Mouse (Mus musculus) kidney, postnatal 0 days (tissue): ENCODE measurements around the gene Mmadhc. TPM values are rescaled to one million over a fixed set of nuclear protein-coding genes. Genes with fewer than 3 reads are reported as not detected.

Experiments
- ATAC-seq: fragments of 200-750 bp; cut with Nextera tagmentation; replicated peaks from 2 replicates; pipeline ENCODE4 v1.8.0; 2017; ENCODE audit warnings: low read depth, moderate number of reproducible peaks, moderate TSS enrichment, moderate library complexity; ENCODE audit not compliant: low FRiP score
- DNase-seq: peaks from one replicate; pipeline ENCODE4 v3.0.0-alpha.2; 2016; ENCODE audit warnings: low spot score
- H3K27ac ChIP-seq: fragments of 300-500 bp; sonication (generic); 2 replicates; pipeline ENCODE4 v1.5.1; 2014; ENCODE audit warnings: mild to moderate bottlenecking
- H3K27me3 ChIP-seq: fragments of 300-500 bp; sonication (generic); 2 replicates; pipeline ENCODE4 v1.6.1; 2014; ENCODE audit warnings: low read length, mixed read lengths; ENCODE audit not compliant: insufficient read depth
- H3K36me3 ChIP-seq: fragments of 300-500 bp; sonication (generic); 2 replicates; pipeline ENCODE4 v1.6.1; 2014; ENCODE audit warnings: low read length, mixed read lengths; ENCODE audit not compliant: insufficient read depth
- H3K4me1 ChIP-seq: fragments of 300-500 bp; sonication (generic); replicated peaks from 2 replicates; pipeline ENCODE4 v1.6.1; 2014; ENCODE audit warnings: antibody characterized with exemption, low read length, mixed read lengths; ENCODE audit not compliant: insufficient read depth
- H3K4me2 ChIP-seq: fragments of 300-500 bp; sonication (generic); 2 replicates; pipeline ENCODE4 v1.6.1; 2014; ENCODE audit warnings: mild to moderate bottlenecking, low read length, moderate library complexity, mixed read lengths
- H3K4me3 ChIP-seq: fragments of 300-500 bp; sonication (generic); replicated peaks from 2 replicates; pipeline ENCODE4 v1.5.1; 2014; ENCODE audit warnings: low read depth, low read length
- H3K9ac ChIP-seq: fragments of 300-500 bp; sonication (generic); 2 replicates; pipeline ENCODE4 v1.6.1; 2014; ENCODE audit warnings: low read depth, low read length
- H3K9me3 ChIP-seq: fragments of 300-500 bp; sonication (generic); replicated peaks from 2 replicates; pipeline ENCODE4 v1.6.1; 2016; ENCODE audit warnings: low read length, inconsistent platforms, mixed read lengths
- CTCF ChIP-seq: IDR thresholded peaks from 2 replicates; pipeline ENCODE4 v1.5.1; 2016; ENCODE audit warnings: antibody characterized with exemption, low read depth, mild to moderate bottlenecking, moderate library complexity
- WGBS: fragments of 180-500 bp; shearing (Covaris S2); extraction: QIAGEN DNeasy Blood & Tissue Kit; methylation state at CpG from one replicate; pipeline ENCODE4 v1.1.7; 2014; 5-methylcytosine and 5-hydroxymethylcytosine counted together
- polyA plus RNA-seq: library from polyadenylated mRNA; unstranded; fragments of >200 nt; fragmentation: Nextera tagmentation; extraction: Ambion mirVana; gene quantifications from 2 replicates; pipeline ENCODE4 v1.2.1, GENCODE M21; 2015

Mmadhc gene
- polyA plus RNA-seq, 1 experiment from 2014 or later, result 158 TPM

DNA sequence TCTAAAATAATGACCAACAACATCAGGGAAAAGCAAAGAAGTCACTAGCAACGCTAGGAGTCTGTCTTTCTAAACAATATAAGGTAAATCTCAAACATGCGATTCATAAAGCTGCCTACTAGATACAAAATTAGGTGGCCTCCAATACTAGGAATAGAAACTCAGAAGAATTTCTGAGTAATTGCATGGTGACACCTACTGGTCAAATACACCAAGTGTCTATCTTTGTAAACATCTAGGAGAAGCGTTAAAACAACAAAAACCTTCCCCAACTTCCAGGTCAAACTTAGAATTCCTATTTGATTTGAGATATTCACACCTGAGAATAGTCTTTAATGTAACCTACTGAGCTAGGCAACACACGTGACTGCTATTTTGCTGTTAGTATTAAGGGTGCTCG, 24.4 kb downstream of the Mmadhc start:
- H3K4me3 ChIP-seq, result no peak overlapping the region
- ATAC-seq, result no peak

DNA sequence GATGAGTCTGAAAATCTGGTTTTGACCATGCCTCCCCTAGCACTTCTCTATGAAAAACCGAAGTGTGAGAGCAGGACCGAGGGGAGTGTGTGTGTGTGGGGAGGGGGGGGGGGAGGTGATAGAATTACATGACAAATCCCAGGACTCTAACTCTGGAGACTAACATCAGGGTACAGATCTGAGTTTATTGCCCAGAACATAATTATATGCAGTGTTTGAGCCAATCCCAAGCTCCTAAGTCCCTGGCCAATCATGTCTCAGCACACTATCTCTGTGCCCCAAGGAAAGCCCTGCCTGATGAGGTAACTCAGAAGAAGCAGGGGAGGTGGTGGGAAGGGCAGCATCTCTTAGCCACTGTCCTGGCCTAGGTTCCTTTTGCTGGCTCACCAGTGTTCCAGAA, 28.1 kb downstream of the Mmadhc start:
- no peaks in the 10 kb centered on the region for H3K4me1 ChIP-seq
- H3K4me2 ChIP-seq, result no peak overlapping the region
- no peak overlapping the region for H3K4me3 ChIP-seq
- WGBS, result 25% methylated on average over 2 of the region's 2 CpGs
- no peak overlapping the region for H3K27ac ChIP-seq
- ATAC-seq (no peak), DNase-seq (no peak)
- TF ChIP-seq CTCF, result no peak
- no peaks in the 10 kb centered on the region for H3K9me3 ChIP-seq
- no peaks in the 10 kb centered on the region for H3K36me3 ChIP-seq
- no peak overlapping the region for H3K9ac ChIP-seq
- H3K27me3 ChIP-seq, result no peaks in the 10 kb centered on the region

More for the DNA sequence above, 24.4 kb downstream of the Mmadhc start:
- Histone ChIP-seq H3K27me3 (no peaks in the 10 kb centered on the region), H3K4me1 (no peaks in the 10 kb centered on the region), H3K27ac (no peak overlapping the region), H3K4me2 (no peak overlapping the region), H3K9me3 (no peaks in the 10 kb centered on the region), H3K9ac (no peak overlapping the region), H3K36me3 (no peaks in the 10 kb centered on the region)
- DNase-seq, result peak; percentile 78
- 39% methylated on average over 5 of the region's 5 CpGs for WGBS
- peak; percentile 82 for TF ChIP-seq CTCF

DNA sequence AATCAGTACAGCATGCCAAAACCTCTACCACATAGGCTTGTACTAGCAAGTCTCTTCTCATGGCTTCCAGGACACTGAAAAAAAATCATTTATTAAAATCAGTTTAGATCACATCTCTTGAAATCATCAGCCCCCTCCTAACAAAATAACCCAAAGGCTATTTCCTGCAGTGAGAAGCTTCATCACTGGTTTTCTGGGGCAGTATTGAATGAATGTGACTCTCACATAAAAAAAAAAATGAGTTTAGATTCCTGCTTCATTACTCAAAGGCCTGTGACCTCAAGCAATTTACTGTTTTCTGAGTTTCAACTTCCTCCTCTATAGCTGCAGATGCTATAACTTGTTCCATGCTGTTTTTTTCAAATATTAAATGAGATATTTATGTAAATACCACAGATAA, 29.6 kb downstream of the Mmadhc start:
- no peaks in the 10 kb centered on the region for H3K4me1 ChIP-seq
- peak; percentile 41 for DNase-seq
- no peak overlapping the region for H3K27ac ChIP-seq
- H3K9ac ChIP-seq, result no peak overlapping the region
- ATAC-seq, result no peak
- no peaks in the 10 kb centered on the region for H3K27me3 ChIP-seq
- H3K9me3 ChIP-seq, result no peaks in the 10 kb centered on the region
- H3K36me3 ChIP-seq, result no peaks in the 10 kb centered on the region
- H3K4me3 ChIP-seq, result no peak overlapping the region
- no peak overlapping the region for H3K4me2 ChIP-seq
- TF ChIP-seq CTCF, result no peak

DNA sequence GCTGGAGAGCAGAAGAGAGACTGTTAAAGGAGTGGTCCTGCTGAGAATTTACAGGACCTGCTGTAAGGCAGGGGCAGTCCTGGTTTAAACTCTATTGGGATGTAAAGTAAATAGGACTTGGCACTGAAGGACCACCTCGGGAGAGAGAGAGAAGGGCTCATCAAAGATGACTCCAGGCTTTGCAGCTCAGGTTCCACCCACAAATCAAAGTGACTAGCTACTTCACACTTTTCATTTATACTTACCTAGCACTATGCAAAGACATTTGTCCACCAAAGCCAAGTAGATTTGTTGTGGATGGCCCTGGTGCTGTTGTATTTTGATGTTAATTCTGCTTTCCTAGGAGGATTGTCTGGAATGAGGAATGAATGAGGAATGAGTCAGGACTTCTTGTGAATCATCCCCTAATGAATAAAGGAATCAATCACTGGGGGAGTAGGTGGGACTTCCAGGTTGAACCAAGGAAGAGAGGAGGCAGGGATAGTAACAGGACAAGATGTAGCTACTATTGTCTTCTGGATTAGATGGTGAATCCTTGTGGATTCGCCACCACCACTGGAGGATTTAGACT, 31.3 kb downstream of the Mmadhc start:
- H3K27me3 ChIP-seq, result no peaks in the 10 kb centered on the region
- no peaks in the 10 kb centered on the region for H3K36me3 ChIP-seq
- no peaks in the 10 kb centered on the region for H3K9me3 ChIP-seq
- DNase-seq, result no peak
- no peak for ATAC-seq
- no peaks in the 10 kb centered on the region for H3K4me1 ChIP-seq
- H3K4me3 ChIP-seq, result no peak overlapping the region
- H3K9ac ChIP-seq, result no peak overlapping the region
- H3K27ac ChIP-seq, result no peak overlapping the region
- H3K4me2 ChIP-seq, result no peak overlapping the region
- TF ChIP-seq CTCF, result no peak
- 27% methylated on average over 2 of the region's 2 CpGs for WGBS

DNA sequence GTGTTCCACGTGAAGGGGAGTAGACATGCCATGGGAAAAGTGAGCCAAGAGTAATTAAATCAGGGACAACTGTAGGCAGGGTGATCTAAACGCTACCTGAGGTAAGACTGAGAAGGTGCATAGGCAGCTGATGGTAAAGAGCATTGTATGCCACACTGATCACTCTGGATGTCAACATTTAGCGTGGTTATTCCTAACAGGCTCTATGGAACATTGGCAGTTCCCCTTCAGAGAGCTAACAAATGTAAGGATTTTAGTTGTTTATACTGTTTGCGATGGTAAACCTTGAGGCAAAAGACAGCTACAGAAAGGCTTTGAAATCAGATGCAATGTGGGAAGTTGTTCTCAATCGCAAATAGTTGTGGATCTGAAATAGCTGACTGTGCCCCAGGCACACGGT, 32.5 kb downstream of the Mmadhc start:
- Histone ChIP-seq H3K27me3 (no peaks in the 10 kb centered on the region), H3K9me3 (no peaks in the 10 kb centered on the region), H3K4me1 (no peaks in the 10 kb centered on the region), H3K4me2 (no peak overlapping the region), H3K4me3 (no peak overlapping the region), H3K9ac (no peak overlapping the region), H3K27ac (no peak overlapping the region), H3K36me3 (no peaks in the 10 kb centered on the region)
- no peak for ATAC-seq
- no peak for TF ChIP-seq CTCF
- no peak for DNase-seq
- WGBS, result 63% methylated on average over 6 of the region's 6 CpGs

DNA sequence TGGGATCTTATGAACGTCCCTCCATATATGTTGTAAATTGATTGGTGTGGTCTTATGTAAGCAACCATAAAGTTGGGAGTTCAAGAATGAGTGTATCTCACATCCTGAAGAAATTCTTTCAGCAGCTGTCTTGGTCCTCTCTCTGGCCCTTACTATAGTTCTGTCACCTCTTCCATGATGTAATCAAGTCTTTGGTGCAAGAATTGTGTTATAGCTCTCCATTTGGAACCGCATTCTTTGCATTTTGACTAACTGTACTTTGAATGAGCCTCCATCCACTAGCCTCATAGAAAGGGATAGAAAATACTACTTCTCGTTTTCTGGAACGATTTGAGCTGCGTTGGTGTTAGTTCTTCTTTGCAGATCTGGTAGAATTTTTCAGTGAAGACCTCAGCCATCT, 41.6 kb downstream of the Mmadhc start:
- no peak for TF ChIP-seq CTCF
- Histone ChIP-seq H3K36me3 (no peaks in the 10 kb centered on the region), H3K9me3 (no peaks in the 10 kb centered on the region), H3K4me3 (no peak overlapping the region), H3K4me2 (no peak overlapping the region), H3K27ac (no peak overlapping the region), H3K9ac (no peak overlapping the region), H3K4me1 (no peaks in the 10 kb centered on the region), H3K27me3 (no peaks in the 10 kb centered on the region)
- DNase-seq, result no peak
- no peak for ATAC-seq
- WGBS, result 91% methylated on average over 5 of the region's 5 CpGs

DNA sequence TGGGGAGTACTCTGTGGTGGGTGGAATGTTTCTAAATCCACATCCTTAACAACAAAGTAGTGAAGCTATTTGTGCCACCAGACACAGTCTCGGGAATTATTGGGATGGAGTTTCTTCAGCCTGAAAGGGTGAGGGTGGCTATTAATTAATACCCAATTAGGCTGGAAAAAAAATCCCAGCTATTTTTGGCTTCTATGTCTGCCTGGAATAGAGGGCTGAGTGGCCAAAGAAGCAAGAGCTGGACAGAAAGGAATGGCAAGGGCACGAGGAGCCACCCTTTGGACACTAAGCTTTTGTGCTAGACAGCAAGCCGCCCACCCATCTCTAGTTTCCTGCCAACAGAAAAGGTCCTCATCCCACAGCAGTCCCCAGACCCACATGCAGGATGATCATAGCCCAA, 48.0 kb downstream of the Mmadhc start:
- ATAC-seq, result no peak
- 59% methylated on average over 3 of the region's 3 CpGs for WGBS
- TF ChIP-seq CTCF, result no peak
- H3K27ac ChIP-seq, result no peak overlapping the region
- H3K9ac ChIP-seq, result no peak overlapping the region
- no peaks in the 10 kb centered on the region for H3K36me3 ChIP-seq
- no peak for DNase-seq
- no peaks in the 10 kb centered on the region for H3K27me3 ChIP-seq
- no peak overlapping the region for H3K4me3 ChIP-seq
- no peaks in the 10 kb centered on the region for H3K4me1 ChIP-seq
- no peak overlapping the region for H3K4me2 ChIP-seq
- no peaks in the 10 kb centered on the region for H3K9me3 ChIP-seq
